Mouse (Mus musculus): Measurements from ENCODE around the gene Lrp1. TPM values are rescaled to one million over a fixed set of nuclear protein-coding genes. Genes with fewer than 3 reads are reported as not detected.

Gene Lrp1
- total and polyA plus RNA-seq, 3 experiments: 74.0 to 83.7 (median 79.5) TPM

GRCm38 (mm10) chr10:127513501-127514091, 107.4 kb downstream of the Lrp1 start:
- WGBS: 8% methylated on average over 16 of the region's 16 CpGs
- DNase-seq: no peak
- peaks cover 2% of the 10 kb centered on the region; the same call in 1 of the 2 replicates for H3K27me3 ChIP-seq (ENCODE audit: control insufficient read depth, insufficient read depth, low read length)
- H3K9ac ChIP-seq (ENCODE audit: low read depth, low read length): no peak overlapping the region
- peak overlapping the region; percentile 23; the same call in 1 of the 2 replicates for H3K4me3 ChIP-seq
- H3K4me1 ChIP-seq (ENCODE audit: control insufficient read depth, insufficient read depth, low read length): peaks cover 6% of the 10 kb centered on the region; the same call in 1 of the 2 replicates
- no peaks in the 10 kb centered on the region for H3K36me3 ChIP-seq (ENCODE audit: control insufficient read depth, insufficient read depth, low read length)
- H3K79me2 ChIP-seq (replicated peaks; ENCODE audit: control insufficient read depth, insufficient read depth, low read length): no peaks in the 10 kb centered on the region
- intact Hi-C loops (cut with DNase I): loop anchor here (1.0 to 5.0 kb wide), 2 partner anchors 25 to 109 kb away; partner anchors contain the start of gene Lrp1
- TF ChIP-seq EP300 (IDR thresholded peaks at IDR 0.05; ENCODE audit: insufficient read depth, low read depth, low read length): no peak
- TF ChIP-seq POLR2A (IDR thresholded peaks at IDR 0.05; ENCODE audit: insufficient read depth, low read depth, low read length): no peak
- no peak for TF ChIP-seq CTCF (IDR thresholded peaks at IDR 0.05)
- H3K27ac ChIP-seq: no peak overlapping the region; the same call in 1 of the 2 replicates

- H3K27me3 ChIP-seq (ENCODE audit: control insufficient read depth, insufficient read depth, low read length): peaks cover 2% of the 10 kb centered on the region; the same call in 1 of the 2 replicates
- no peaks in the 10 kb centered on the region for H3K79me2 ChIP-seq (replicated peaks; ENCODE audit: control insufficient read depth, insufficient read depth, low read length)
- intact Hi-C loops (cut with DNase I): loop anchor here (1.0 to 5.0 kb wide), 2 partner anchors 25 to 109 kb away; partner anchors contain the start of gene Lrp1
- no peaks in the 10 kb centered on the region for H3K36me3 ChIP-seq (ENCODE audit: control insufficient read depth, insufficient read depth, low read length)
- peak overlapping the region; percentile 30 for H3K4me3 ChIP-seq
- WGBS: under 1% methylated on average over 27 of the region's 27 CpGs
- peaks cover 6% of the 10 kb centered on the region; the same call in 1 of the 2 replicates for H3K4me1 ChIP-seq (ENCODE audit: control insufficient read depth, insufficient read depth, low read length)
- TF ChIP-seq POLR2A (IDR thresholded peaks at IDR 0.05; ENCODE audit: insufficient read depth, low read depth, low read length): peak; percentile 36; the same call in 1 of the 2 replicates
- peak; percentile 87; the same call in 1 of the 2 replicates for TF ChIP-seq EP300 (IDR thresholded peaks at IDR 0.05; ENCODE audit: insufficient read depth, low read depth, low read length)
- no peak for TF ChIP-seq CTCF (IDR thresholded peaks at IDR 0.05)
- peak; percentile 91 to 97 for DNase-seq
- no peak overlapping the region; the same call in 1 of the 2 replicates for H3K27ac ChIP-seq
- H3K9ac ChIP-seq (ENCODE audit: low read depth, low read length): 0 out of 2 replicates have a peak overlapping the region, but pooled peaks have one; percentile 17
Measured at GRCm38 (mm10) chr10:127512813-127513212, 108.1 kb downstream of the Lrp1 start.

GRCm38 (mm10) chr10:127512307-127512666, 108.7 kb downstream of the Lrp1 start:
- peak overlapping the region; percentile 33; the same call in 1 of the 2 replicates for H3K9ac ChIP-seq (ENCODE audit: low read depth, low read length)
- H3K79me2 ChIP-seq (replicated peaks; ENCODE audit: control insufficient read depth, insufficient read depth, low read length): no peaks in the 10 kb centered on the region
- 8% methylated on average over 7 of the region's 7 CpGs for WGBS
- TF ChIP-seq CTCF (IDR thresholded peaks at IDR 0.05) (no peak), EP300 (IDR thresholded peaks at IDR 0.05; ENCODE audit: insufficient read depth, low read depth, low read length) (no peak), POLR2A (IDR thresholded peaks at IDR 0.05; ENCODE audit: insufficient read depth, low read depth, low read length) (no peak)
- H3K27ac ChIP-seq: no peak overlapping the region; the same call in 1 of the 2 replicates
- H3K36me3 ChIP-seq (ENCODE audit: control insufficient read depth, insufficient read depth, low read length): no peaks in the 10 kb centered on the region
- intact Hi-C loops (cut with DNase I): loop anchor here (5.0 kb wide), 1 partner anchor 110 kb away; the partner anchor contains the start of gene Lrp1
- peak overlapping the region; percentile 49 for H3K4me3 ChIP-seq
- H3K4me1 ChIP-seq (ENCODE audit: control insufficient read depth, insufficient read depth, low read length): peaks cover 6% of the 10 kb centered on the region; the same call in 1 of the 2 replicates
- no peak for DNase-seq
- H3K27me3 ChIP-seq (ENCODE audit: control insufficient read depth, insufficient read depth, low read length): peaks cover 2% of the 10 kb centered on the region; the same call in 1 of the 2 replicates

- Histone ChIP-seq H3K9ac (ENCODE audit: low read depth, low read length) (peak overlapping the region; percentile 33; the same call in 1 of the 2 replicates), H3K4me3 (peak overlapping the region; percentile 49), H3K79me2 (replicated peaks; ENCODE audit: control insufficient read depth, insufficient read depth, low read length) (no peaks in the 10 kb centered on the region), H3K27ac (no peak overlapping the region), H3K27me3 (ENCODE audit: control insufficient read depth, insufficient read depth, low read length) (peaks cover 2% of the 10 kb centered on the region; the same call in 1 of the 2 replicates), H3K4me1 (ENCODE audit: control insufficient read depth, insufficient read depth, low read length) (peaks cover 6% of the 10 kb centered on the region; the same call in 1 of the 2 replicates), H3K36me3 (ENCODE audit: control insufficient read depth, insufficient read depth, low read length) (no peaks in the 10 kb centered on the region)
- under 1% methylated on average over 42 of the region's 46 CpGs for WGBS
- DNase-seq: peak; percentile 41 to 61
- TF ChIP-seq CTCF (IDR thresholded peaks at IDR 0.05) (peak; percentile 25), POLR2A (IDR thresholded peaks at IDR 0.05; ENCODE audit: insufficient read depth, low read depth, low read length) (no peak)
- intact Hi-C loops (cut with DNase I): loop anchor here (5.0 kb wide), 1 partner anchor 111 kb away; the partner anchor contains the start of gene Lrp1
Measured at GRCm38 (mm10) chr10:127511634-127512306, 109.2 kb downstream of the Lrp1 start.

GRCm38 (mm10) chr10:127510895-127511617, 109.9 kb downstream of the Lrp1 start:
- Histone ChIP-seq H3K4me3 (no peak overlapping the region), H3K4me1 (ENCODE audit: control insufficient read depth, insufficient read depth, low read length) (peaks cover 6% of the 10 kb centered on the region; the same call in 1 of the 2 replicates)

More at GRCm38 (mm10) chr10:127510895-127511617, 109.9 kb downstream of the Lrp1 start:
- H3K27ac ChIP-seq: no peak overlapping the region
- intact Hi-C loops (cut with DNase I): loop anchor here (5.0 kb wide), 1 partner anchor 111 kb away; the partner anchor contains the start of gene Lrp1
- no peaks in the 10 kb centered on the region for H3K79me2 ChIP-seq (replicated peaks; ENCODE audit: control insufficient read depth, insufficient read depth, low read length)
- peaks cover 2% of the 10 kb centered on the region; the same call in 1 of the 2 replicates for H3K27me3 ChIP-seq (ENCODE audit: control insufficient read depth, insufficient read depth, low read length)
- H3K9ac ChIP-seq (ENCODE audit: low read depth, low read length): no peak overlapping the region
- TF ChIP-seq CTCF (IDR thresholded peaks at IDR 0.05) (no peak), EP300 (IDR thresholded peaks at IDR 0.05; ENCODE audit: insufficient read depth, low read depth, low read length) (no peak), POLR2A (IDR thresholded peaks at IDR 0.05; ENCODE audit: insufficient read depth, low read depth, low read length) (no peak)
- H3K36me3 ChIP-seq (ENCODE audit: control insufficient read depth, insufficient read depth, low read length): no peaks in the 10 kb centered on the region
- 39% methylated on average over 11 of the region's 11 CpGs for WGBS
- no peak for DNase-seq

Measured in heart, adult 2 months (tissue).